Mouse (Mus musculus): ENCODE measurements around the gene Galnt10. TPM values are rescaled to one million over a fixed set of nuclear protein-coding genes. Genes with fewer than 3 reads are reported as not detected.

The Galnt10 gene
- polyA plus RNA-seq, 1 experiment from 2014 or later: 6.3 TPM

GRCm38 (mm10) chr11:57683125-57683524 lies 37.9 kb downstream of the Galnt10 start:
- peaks cover 23 to 25% of the 10 kb centered on the region in 2 experiments for H3K4me1 ChIP-seq (ENCODE audit: control insufficient read depth in 2 of 2, insufficient read depth in 2 of 2, low read length in 2 of 2)
- no peaks in the 10 kb centered on the region for H3K36me3 ChIP-seq (ENCODE audit: control insufficient read depth, insufficient read depth, low read length)
- H3K27me3 ChIP-seq (ENCODE audit: control insufficient read depth, insufficient read depth, low read length): no peaks in the 10 kb centered on the region
- H3K27ac ChIP-seq (replicated peaks in 1 of 2; ENCODE audit: control insufficient read depth in 1 of 2, insufficient read depth in 1 of 2, low read depth in 2 of 2, low read length in 2 of 2): no peak overlapping the region
- 67% methylated on average over 12 of the region's 12 CpGs for WGBS
- ATAC-seq (ENCODE audit: insufficient number of reproducible peaks, insufficient read depth, low FRiP score, low read depth): no peak
- no peak overlapping the region for H3K4me2 ChIP-seq (ENCODE audit: low read length)
- H3K4me3 ChIP-seq (ENCODE audit: control insufficient read depth in 1 of 2, insufficient read depth in 1 of 2, low read depth in 1 of 2, low read length in 2 of 2): no peak overlapping the region
- no peaks in the 10 kb centered on the region for H3K9me3 ChIP-seq (ENCODE audit: control insufficient read depth, low read length)
- H3K9ac ChIP-seq (ENCODE audit: low read length): no peak overlapping the region

DNA sequence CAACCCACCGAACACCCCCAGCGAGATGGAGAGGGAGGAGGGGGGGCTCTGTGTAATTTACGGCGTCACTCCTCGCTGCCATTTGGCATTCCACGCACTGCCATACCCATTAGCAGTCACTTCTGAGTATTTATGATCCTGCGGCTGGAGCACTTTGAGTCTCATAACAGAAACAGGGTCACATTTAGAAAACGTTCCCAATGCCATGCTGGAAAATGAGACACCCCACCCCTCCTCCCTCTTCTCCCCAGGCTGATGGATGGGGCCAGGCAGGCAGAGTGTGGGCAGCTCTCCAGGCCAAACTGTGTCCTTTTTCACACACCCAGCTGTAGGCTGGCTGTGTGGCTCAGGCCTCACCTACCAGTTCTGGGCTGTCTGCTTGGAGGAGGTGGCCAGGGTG lies 38.7 kb downstream of the Galnt10 start:
- 58% methylated on average over 8 of the region's 8 CpGs for WGBS
- Histone ChIP-seq H3K9ac (ENCODE audit: low read length) (no peak overlapping the region), H3K4me2 (ENCODE audit: low read length) (no peak overlapping the region), H3K36me3 (ENCODE audit: control insufficient read depth, insufficient read depth, low read length) (no peaks in the 10 kb centered on the region), H3K9me3 (ENCODE audit: control insufficient read depth, low read length) (no peaks in the 10 kb centered on the region), H3K4me1 (ENCODE audit: control insufficient read depth in 2 of 2, insufficient read depth in 2 of 2, low read length in 2 of 2) (peaks cover 31 to 33% of the 10 kb centered on the region in 2 experiments), H3K4me3 (ENCODE audit: control insufficient read depth in 1 of 2, insufficient read depth in 1 of 2, low read depth in 1 of 2, low read length in 2 of 2) (no peak overlapping the region), H3K27ac (replicated peaks in 1 of 2; ENCODE audit: control insufficient read depth in 1 of 2, insufficient read depth in 1 of 2, low read depth in 2 of 2, low read length in 2 of 2) (no peak overlapping the region), H3K27me3 (ENCODE audit: control insufficient read depth, insufficient read depth, low read length) (no peaks in the 10 kb centered on the region)
- no peak for ATAC-seq (ENCODE audit: insufficient number of reproducible peaks, insufficient read depth, low FRiP score, low read depth)

DNA sequence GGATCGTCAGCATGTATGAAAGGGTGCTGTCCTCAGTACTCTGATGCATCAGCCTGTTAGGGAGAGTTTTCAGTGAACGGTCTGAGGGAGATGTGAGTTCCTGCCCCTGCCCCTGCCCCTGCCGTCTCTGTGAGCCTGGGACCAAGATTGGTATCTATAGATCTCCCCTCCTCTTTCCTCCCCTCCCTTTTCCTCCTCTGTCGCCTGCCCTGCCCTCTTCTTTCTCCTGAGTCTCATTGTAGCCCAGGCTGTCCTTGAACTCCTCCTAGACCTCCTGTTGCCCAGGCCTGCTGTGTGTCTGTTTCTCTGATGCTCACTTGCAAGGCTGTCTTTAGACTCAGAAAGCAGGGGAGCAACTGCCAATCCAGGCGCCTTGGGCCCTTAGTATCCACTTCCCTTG lies 39.6 kb downstream of the Galnt10 start:
- Histone ChIP-seq H3K4me1 (ENCODE audit: control insufficient read depth in 2 of 2, insufficient read depth in 2 of 2, low read length in 2 of 2) (peaks cover 31 to 34% of the 10 kb centered on the region in 2 experiments), H3K9me3 (ENCODE audit: control insufficient read depth, low read length) (no peaks in the 10 kb centered on the region), H3K4me2 (ENCODE audit: low read length) (no peak overlapping the region), H3K27me3 (ENCODE audit: control insufficient read depth, insufficient read depth, low read length) (no peaks in the 10 kb centered on the region), H3K9ac (ENCODE audit: low read length) (no peak overlapping the region), H3K4me3 (ENCODE audit: control insufficient read depth in 1 of 2, insufficient read depth in 1 of 2, low read depth in 1 of 2, low read length in 2 of 2) (no peak overlapping the region), H3K36me3 (ENCODE audit: control insufficient read depth, insufficient read depth, low read length) (no peaks in the 10 kb centered on the region), H3K27ac (replicated peaks in 1 of 2; ENCODE audit: control insufficient read depth in 1 of 2, insufficient read depth in 1 of 2, low read depth in 2 of 2, low read length in 2 of 2) (no peak overlapping the region)
- ATAC-seq (ENCODE audit: insufficient number of reproducible peaks, insufficient read depth, low FRiP score, low read depth): no peak
- 48% methylated on average over 5 of the region's 5 CpGs for WGBS

DNA sequence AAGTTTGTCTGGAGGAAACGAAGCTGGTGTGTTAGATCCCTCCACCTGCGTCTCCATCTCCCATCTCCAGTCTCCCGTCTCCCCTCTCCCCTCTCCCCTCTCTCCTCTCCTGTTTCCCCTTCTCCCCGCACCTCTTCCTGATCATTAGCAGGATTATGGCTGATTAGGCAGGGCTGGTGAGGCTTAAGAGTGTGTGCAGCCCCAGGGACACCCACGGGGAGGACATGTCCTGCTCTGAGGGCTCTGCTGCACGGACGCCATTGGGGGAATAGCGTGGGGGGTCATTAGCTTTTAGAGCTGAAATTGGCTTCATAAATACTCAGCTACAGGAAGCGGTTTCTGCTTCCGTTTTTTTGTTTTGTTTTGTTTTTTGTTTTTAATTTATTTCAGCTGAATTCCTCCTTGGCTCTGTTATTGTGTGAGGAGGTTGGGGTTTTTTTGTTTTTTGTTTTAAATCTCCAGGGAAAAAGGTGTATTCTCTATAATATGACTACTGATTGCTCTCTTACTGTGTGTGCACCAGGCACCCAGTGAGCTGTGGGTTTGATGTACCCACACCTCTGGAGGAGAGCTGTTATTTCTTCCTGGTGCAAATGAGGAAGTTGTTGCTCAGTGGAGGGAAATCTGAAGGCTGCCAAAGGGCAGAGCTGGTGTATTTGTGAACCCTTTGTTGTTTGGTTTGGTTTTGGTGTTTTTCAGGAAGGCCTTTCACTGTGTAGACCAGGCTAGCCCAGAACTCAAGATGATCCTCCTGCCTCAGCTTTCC lies 40.6 kb downstream of the Galnt10 start:
- H3K27me3 ChIP-seq (ENCODE audit: control insufficient read depth, insufficient read depth, low read length): no peaks in the 10 kb centered on the region
- peaks cover 31 to 34% of the 10 kb centered on the region in 2 experiments for H3K4me1 ChIP-seq (ENCODE audit: control insufficient read depth in 2 of 2, insufficient read depth in 2 of 2, low read length in 2 of 2)
- ATAC-seq (ENCODE audit: insufficient number of reproducible peaks, insufficient read depth, low FRiP score, low read depth): no peak
- H3K9ac ChIP-seq (ENCODE audit: low read length): no peak overlapping the region
- H3K9me3 ChIP-seq (ENCODE audit: control insufficient read depth, low read length): no peaks in the 10 kb centered on the region
- H3K27ac ChIP-seq (replicated peaks in 1 of 2; ENCODE audit: control insufficient read depth in 1 of 2, insufficient read depth in 1 of 2, low read depth in 2 of 2, low read length in 2 of 2): no peak overlapping the region
- WGBS: 71% methylated on average over 10 of the region's 10 CpGs
- no peaks in the 10 kb centered on the region for H3K36me3 ChIP-seq (ENCODE audit: control insufficient read depth, insufficient read depth, low read length)
- no peak overlapping the region for H3K4me2 ChIP-seq (ENCODE audit: low read length)
- no peak overlapping the region for H3K4me3 ChIP-seq (ENCODE audit: control insufficient read depth in 1 of 2, insufficient read depth in 1 of 2, low read depth in 1 of 2, low read length in 2 of 2)

GRCm38 (mm10) chr11:57686797-57687196 lies 41.6 kb downstream of the Galnt10 start:
- H3K27ac ChIP-seq (replicated peaks in 1 of 2; ENCODE audit: control insufficient read depth in 1 of 2, insufficient read depth in 1 of 2, low read depth in 2 of 2, low read length in 2 of 2): no peak overlapping the region
- no peak overlapping the region for H3K4me2 ChIP-seq (ENCODE audit: low read length)
- peaks cover 31% of the 10 kb centered on the region in 2 experiments for H3K4me1 ChIP-seq (ENCODE audit: control insufficient read depth in 2 of 2, insufficient read depth in 2 of 2, low read length in 2 of 2)
- H3K36me3 ChIP-seq (ENCODE audit: control insufficient read depth, insufficient read depth, low read length): no peaks in the 10 kb centered on the region
- no peak overlapping the region for H3K4me3 ChIP-seq (ENCODE audit: control insufficient read depth in 1 of 2, insufficient read depth in 1 of 2, low read depth in 1 of 2, low read length in 2 of 2)
- H3K27me3 ChIP-seq (ENCODE audit: control insufficient read depth, insufficient read depth, low read length): no peaks in the 10 kb centered on the region
- 56% methylated on average over 12 of the region's 12 CpGs for WGBS
- H3K9ac ChIP-seq (ENCODE audit: low read length): no peak overlapping the region
- ATAC-seq (ENCODE audit: insufficient number of reproducible peaks, insufficient read depth, low FRiP score, low read depth): no peak
- no peaks in the 10 kb centered on the region for H3K9me3 ChIP-seq (ENCODE audit: control insufficient read depth, low read length)

- H3K4me2 ChIP-seq (ENCODE audit: low read length): no peak overlapping the region
- H3K4me1 ChIP-seq (ENCODE audit: control insufficient read depth in 2 of 2, insufficient read depth in 2 of 2, low read length in 2 of 2): peaks cover 30 to 31% of the 10 kb centered on the region in 2 experiments
- H3K9me3 ChIP-seq (ENCODE audit: control insufficient read depth, low read length): no peaks in the 10 kb centered on the region
- no peaks in the 10 kb centered on the region for H3K27me3 ChIP-seq (ENCODE audit: control insufficient read depth, insufficient read depth, low read length)
- H3K36me3 ChIP-seq (ENCODE audit: control insufficient read depth, insufficient read depth, low read length): no peaks in the 10 kb centered on the region
- no peak overlapping the region for H3K27ac ChIP-seq (replicated peaks in 1 of 2; ENCODE audit: control insufficient read depth in 1 of 2, insufficient read depth in 1 of 2, low read depth in 2 of 2, low read length in 2 of 2)
- 58% methylated on average over 9 of the region's 9 CpGs for WGBS
- no peak overlapping the region for H3K9ac ChIP-seq (ENCODE audit: low read length)
- no peak for ATAC-seq (ENCODE audit: insufficient number of reproducible peaks, insufficient read depth, low FRiP score, low read depth)
- no peak overlapping the region for H3K4me3 ChIP-seq (ENCODE audit: control insufficient read depth in 1 of 2, insufficient read depth in 1 of 2, low read depth in 1 of 2, low read length in 2 of 2)
Measured at GRCm38 (mm10) chr11:57687258-57687657, 42.0 kb downstream of the Galnt10 start.

GRCm38 (mm10) chr11:57688179-57688929 lies 43.1 kb downstream of the Galnt10 start:
- no peaks in the 10 kb centered on the region for H3K36me3 ChIP-seq (ENCODE audit: control insufficient read depth, insufficient read depth, low read length)
- 48% methylated on average over 14 of the region's 14 CpGs for WGBS

More at GRCm38 (mm10) chr11:57688179-57688929, 43.1 kb downstream of the Galnt10 start:
- no peaks in the 10 kb centered on the region for H3K27me3 ChIP-seq (ENCODE audit: control insufficient read depth, insufficient read depth, low read length)
- no peak overlapping the region for H3K27ac ChIP-seq (replicated peaks in 1 of 2; ENCODE audit: control insufficient read depth in 1 of 2, insufficient read depth in 1 of 2, low read depth in 2 of 2, low read length in 2 of 2)
- peaks cover 27 to 28% of the 10 kb centered on the region in 2 experiments for H3K4me1 ChIP-seq (ENCODE audit: control insufficient read depth in 2 of 2, insufficient read depth in 2 of 2, low read length in 2 of 2)
- H3K9me3 ChIP-seq (ENCODE audit: control insufficient read depth, low read length): no peaks in the 10 kb centered on the region
- H3K9ac ChIP-seq (ENCODE audit: low read length): no peak overlapping the region; the same call in 1 of the 2 replicates
- no peak overlapping the region for H3K4me2 ChIP-seq (ENCODE audit: low read length)
- no peak overlapping the region for H3K4me3 ChIP-seq (ENCODE audit: control insufficient read depth in 1 of 2, insufficient read depth in 1 of 2, low read depth in 1 of 2, low read length in 2 of 2)
- ATAC-seq (ENCODE audit: insufficient number of reproducible peaks, insufficient read depth, low FRiP score, low read depth): peak; percentile 22; the same call in 1 of the 2 replicates
